Mouse (Mus musculus) small intestine, adult 2 months (tissue): Measurements from ENCODE around the gene Ppme1.

Experiments used
- CTCF ChIP-seq: fragments of 200-500 bp; IDR thresholded peaks from 2 replicates; pipeline ENCODE4 v1.5.1; 2012; ENCODE audit warnings: low read depth, mild to moderate bottlenecking, control low read depth, inconsistent platforms, low read length, moderate library complexity, mixed read lengths; ENCODE audit not compliant: insufficient replicate concordance, insufficient read length; ENCODE audit errors: extremely low read depth
- POLR2A ChIP-seq: fragments of 200-500 bp; IDR thresholded peaks from 2 replicates; pipeline ENCODE4 v1.6.1; 2012; ENCODE audit warnings: low read depth, mild to moderate bottlenecking, control low read depth, inconsistent platforms, low read length, moderate library complexity

DNA sequence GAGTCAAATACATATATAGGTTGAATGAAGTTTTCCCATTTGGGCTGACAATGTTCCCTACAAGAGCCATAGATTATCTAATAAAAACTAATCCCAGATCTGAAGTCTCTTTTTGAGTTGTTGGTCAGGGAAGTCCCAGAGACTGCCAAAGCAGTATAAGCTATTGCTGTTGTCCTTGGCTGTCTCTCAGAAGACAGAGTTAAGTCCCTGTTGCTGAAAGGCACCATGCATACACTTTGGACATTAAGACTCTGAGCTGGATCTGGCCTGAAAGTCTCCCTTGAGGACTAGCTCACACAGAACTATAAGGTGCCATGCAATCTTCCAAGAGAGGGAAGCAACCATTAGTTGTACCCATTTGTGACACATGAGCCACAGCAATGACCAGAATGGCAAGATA is 14.3 kb downstream of the Ppme1 start:
- TF ChIP-seq CTCF = no peak
- TF ChIP-seq POLR2A = no peak
